Mouse (Mus musculus) liver, embryonic 13.5 days (tissue): ENCODE measurements at regions not wholly inside any gene's neighbourhood (a gene's known extent, or its start where the extent isn't known, plus 50 kb on each side); places are given as distances from the start of the nearest gene placed in this dataset.

Experiments used
- ATAC-seq: fragments of 200-750 bp; cut with Nextera tagmentation; 2 replicates; pipeline ENCODE4 v1.8.0; 2017; ENCODE audit warnings: low read depth, mild to moderate bottlenecking, moderate number of reproducible peaks, moderate library complexity
- DNase-seq: peaks from one replicate; pipeline ENCODE4 v3.0.0; 2022
- H3K27ac ChIP-seq: fragments of 300-500 bp; sonication (generic); 2 replicates; pipeline ENCODE4 v1.5.1; 2015; ENCODE audit warnings: moderate library complexity, mild to moderate bottlenecking, inconsistent platforms
- H3K27me3 ChIP-seq: fragments of 300-500 bp; sonication (generic); 2 replicates; pipeline ENCODE4 v1.6.1; 2015; ENCODE audit warnings: mild to moderate bottlenecking, inconsistent platforms
- H3K36me3 ChIP-seq: fragments of 300-500 bp; sonication (generic); 2 replicates; pipeline ENCODE4 v1.6.1; 2015; ENCODE audit warnings: mild to moderate bottlenecking, inconsistent platforms
- H3K4me1 ChIP-seq: fragments of 300-500 bp; sonication (generic); replicated peaks from 2 replicates; pipeline ENCODE4 v1.6.1; 2015; ENCODE audit warnings: inconsistent platforms
- H3K4me2 ChIP-seq: fragments of 300-500 bp; sonication (generic); 2 replicates; pipeline ENCODE4 v1.6.1; 2015; ENCODE audit warnings: inconsistent platforms, mild to moderate bottlenecking, moderate library complexity
- H3K4me3 ChIP-seq: fragments of 300-500 bp; sonication (generic); replicated peaks from 2 replicates; pipeline ENCODE4 v1.5.1; 2015; ENCODE audit warnings: mild to moderate bottlenecking, inconsistent platforms
- H3K9ac ChIP-seq: fragments of 300-500 bp; sonication (generic); 2 replicates; pipeline ENCODE4 v1.6.1; 2015; ENCODE audit warnings: mild to moderate bottlenecking, inconsistent platforms
- H3K9me3 ChIP-seq: fragments of 300-500 bp; sonication (generic); replicated peaks from 2 replicates; pipeline ENCODE4 v1.6.1; 2016; ENCODE audit warnings: inconsistent platforms
- WGBS: fragments of 180-500 bp; shearing (Covaris S2); methylation state at CpG from one replicate; pipeline ENCODE4 v1.1.7; 2015; ENCODE audit not compliant: insufficient replicate concordance; 5-methylcytosine and 5-hydroxymethylcytosine counted together

GRCm38 (mm10) chr6:111913771-111914405 lies 359.7 kb upstream of the Lmcd1 start:
- Histone ChIP-seq H3K27me3 (no peaks in the 10 kb centered on the region), H3K4me1 (no peaks in the 10 kb centered on the region), H3K9me3 (no peaks in the 10 kb centered on the region), H3K4me3 (no peak overlapping the region), H3K4me2 (no peak overlapping the region), H3K36me3 (no peaks in the 10 kb centered on the region), H3K27ac (no peak overlapping the region), H3K9ac (no peak overlapping the region)
- no peak for DNase-seq
- 69% methylated on average over 11 of the region's 11 CpGs for WGBS
- ATAC-seq, result no peak

DNA sequence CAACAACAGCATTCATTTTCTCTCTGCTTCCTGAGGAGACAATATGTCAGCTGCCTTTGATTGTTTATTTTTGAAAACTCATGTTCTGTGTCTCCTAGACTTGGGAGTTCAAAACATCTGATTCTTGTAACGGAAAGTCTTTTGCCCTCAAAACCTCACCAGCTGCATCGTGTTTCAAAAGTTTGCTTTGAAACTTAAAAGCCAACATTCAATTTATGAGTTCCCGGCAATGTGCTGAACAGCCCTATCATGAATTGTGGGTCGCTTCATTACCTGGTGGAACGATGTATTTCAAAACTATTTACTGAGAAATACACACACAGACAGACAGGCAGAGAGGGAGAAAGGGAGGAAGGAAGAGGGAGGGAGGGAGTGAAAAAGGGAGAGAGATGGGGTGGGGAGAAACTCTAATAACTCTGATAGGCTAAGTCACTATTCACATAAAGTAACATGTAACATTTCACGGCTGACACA lies 356.3 kb upstream of the Lmcd1 start:
- Histone ChIP-seq H3K9me3 (no peaks in the 10 kb centered on the region), H3K4me2 (no peak overlapping the region), H3K4me1 (no peaks in the 10 kb centered on the region), H3K36me3 (no peaks in the 10 kb centered on the region), H3K4me3 (no peak overlapping the region), H3K27ac (no peak overlapping the region), H3K27me3 (no peaks in the 10 kb centered on the region), H3K9ac (no peak overlapping the region)
- ATAC-seq, result no peak
- DNase-seq, result no peak
- 63% methylated on average over 6 of the region's 6 CpGs for WGBS

- Histone ChIP-seq H3K4me3 (no peak overlapping the region), H3K36me3 (no peaks in the 10 kb centered on the region), H3K27me3 (no peaks in the 10 kb centered on the region), H3K4me1 (no peaks in the 10 kb centered on the region), H3K9me3 (no peaks in the 10 kb centered on the region), H3K9ac (no peak overlapping the region), H3K27ac (no peak overlapping the region), H3K4me2 (no peak overlapping the region)
- ATAC-seq, result no peak
- WGBS, result 67% methylated on average over 3 of the region's 3 CpGs
- no peak for DNase-seq
Observed at GRCm38 (mm10) chr6:111917868-111918597, 355.5 kb upstream of the Lmcd1 start.

DNA sequence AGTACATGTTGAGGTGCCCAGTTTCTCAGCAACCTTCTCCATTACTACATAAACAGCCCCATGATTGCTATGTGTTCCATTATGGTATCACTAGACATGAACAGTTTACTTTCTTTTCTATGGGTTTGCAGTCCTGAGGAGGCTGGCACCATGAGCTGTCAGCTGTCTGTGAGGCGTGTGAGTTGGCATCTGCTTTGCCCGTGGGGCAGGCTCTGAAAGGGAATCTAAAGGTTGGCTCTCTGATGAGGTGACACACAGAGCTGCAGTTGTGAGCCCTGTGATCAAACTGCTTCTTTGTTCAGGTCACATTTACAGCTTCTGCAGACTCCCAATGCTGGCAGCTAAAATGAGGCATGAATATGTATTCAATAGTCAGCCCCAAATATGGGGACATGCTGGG lies 341.0 kb upstream of the Lmcd1 start:
- 0 out of 2 replicates have a peak, but pooled peaks cover 5% of the 10 kb centered on the region for H3K9me3 ChIP-seq
- no peak overlapping the region for H3K4me2 ChIP-seq
- no peaks in the 10 kb centered on the region for H3K4me1 ChIP-seq
- 52% methylated on average over 2 of the region's 2 CpGs for WGBS
- no peak overlapping the region for H3K9ac ChIP-seq
- H3K4me3 ChIP-seq, result no peak overlapping the region
- H3K36me3 ChIP-seq, result no peaks in the 10 kb centered on the region
- H3K27me3 ChIP-seq, result no peaks in the 10 kb centered on the region
- ATAC-seq (no peak), DNase-seq (no peak)
- H3K27ac ChIP-seq, result no peak overlapping the region

- 62% methylated on average over 1 of the region's 1 CpGs for WGBS
- no peak overlapping the region for H3K4me2 ChIP-seq
- no peaks in the 10 kb centered on the region for H3K9me3 ChIP-seq
- no peak overlapping the region for H3K4me3 ChIP-seq
- DNase-seq (no peak), ATAC-seq (no peak)
- H3K27me3 ChIP-seq, result no peaks in the 10 kb centered on the region
- no peak overlapping the region for H3K27ac ChIP-seq
- no peaks in the 10 kb centered on the region for H3K36me3 ChIP-seq
- H3K4me1 ChIP-seq, result no peaks in the 10 kb centered on the region
- no peak overlapping the region for H3K9ac ChIP-seq
Observed at GRCm38 (mm10) chr6:111954401-111954800, 319.2 kb upstream of the Lmcd1 start.

DNA sequence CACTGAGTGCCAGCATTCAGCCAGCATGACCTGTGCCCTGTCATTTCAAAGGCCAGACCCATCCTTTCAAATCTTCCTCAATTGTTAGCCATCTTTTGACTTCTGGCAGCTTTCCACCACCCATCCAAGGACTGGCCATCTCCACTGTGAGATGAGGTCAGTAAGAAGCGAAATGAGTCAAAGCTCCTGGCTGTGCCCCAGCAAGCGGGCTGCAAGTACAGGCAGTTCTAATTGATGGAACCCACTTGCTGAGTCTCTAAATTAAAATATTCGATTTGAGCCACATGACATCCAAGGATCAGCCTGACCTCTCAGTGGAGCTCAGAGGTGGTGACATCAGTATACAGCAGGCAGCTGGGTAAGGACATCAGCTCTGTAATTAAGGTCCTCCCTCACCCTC lies 307.8 kb upstream of the Lmcd1 start:
- no peak for DNase-seq
- no peaks in the 10 kb centered on the region for H3K36me3 ChIP-seq
- H3K4me3 ChIP-seq, result no peak overlapping the region
- H3K27me3 ChIP-seq, result no peaks in the 10 kb centered on the region
- WGBS, result 57% methylated on average over 3 of the region's 3 CpGs
- no peak overlapping the region for H3K4me2 ChIP-seq
- ATAC-seq, result no peak
- no peaks in the 10 kb centered on the region for H3K9me3 ChIP-seq
- H3K4me1 ChIP-seq, result no peaks in the 10 kb centered on the region
- no peak overlapping the region for H3K9ac ChIP-seq
- H3K27ac ChIP-seq, result no peak overlapping the region

DNA sequence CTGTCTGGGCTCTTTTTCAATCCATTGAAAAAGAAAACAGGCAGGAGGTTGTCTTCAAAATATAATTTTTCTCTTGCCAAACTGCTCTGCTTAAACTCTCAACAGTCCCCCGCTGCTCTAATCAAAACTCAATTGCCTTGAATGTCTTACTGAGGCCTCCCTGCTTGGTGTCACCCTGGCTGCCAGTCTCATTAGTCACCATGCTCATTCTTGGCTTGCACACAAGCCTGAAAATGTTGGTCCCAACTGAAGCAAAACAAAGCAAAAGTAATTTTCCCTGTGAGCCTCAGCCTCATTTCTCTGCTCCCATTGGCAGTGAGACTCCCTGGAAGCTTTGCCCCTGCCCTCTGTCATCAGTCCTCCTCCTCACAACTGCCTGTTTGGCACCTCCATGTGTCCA lies 288.1 kb upstream of the Lmcd1 start:
- no peak for DNase-seq
- H3K9ac ChIP-seq, result no peak overlapping the region
- H3K4me2 ChIP-seq, result no peak overlapping the region
- no peaks in the 10 kb centered on the region for H3K27me3 ChIP-seq
- 44% methylated on average over 1 of the region's 1 CpGs for WGBS
- H3K4me3 ChIP-seq, result no peak overlapping the region
- H3K36me3 ChIP-seq, result no peaks in the 10 kb centered on the region
- H3K4me1 ChIP-seq, result no peaks in the 10 kb centered on the region
- H3K9me3 ChIP-seq, result no peaks in the 10 kb centered on the region
- no peak for ATAC-seq
- no peak overlapping the region for H3K27ac ChIP-seq

- Histone ChIP-seq H3K4me2 (no peak overlapping the region), H3K27me3 (no peaks in the 10 kb centered on the region), H3K36me3 (no peaks in the 10 kb centered on the region), H3K4me3 (no peak overlapping the region), H3K9ac (no peak overlapping the region), H3K4me1 (no peaks in the 10 kb centered on the region), H3K9me3 (no peaks in the 10 kb centered on the region), H3K27ac (no peak overlapping the region)
- ATAC-seq, result no peak
- no peak for DNase-seq
- 61% methylated on average over 3 of the region's 3 CpGs for WGBS
Observed at GRCm38 (mm10) chr6:111995823-111996222, 277.7 kb upstream of the Lmcd1 start.

DNA sequence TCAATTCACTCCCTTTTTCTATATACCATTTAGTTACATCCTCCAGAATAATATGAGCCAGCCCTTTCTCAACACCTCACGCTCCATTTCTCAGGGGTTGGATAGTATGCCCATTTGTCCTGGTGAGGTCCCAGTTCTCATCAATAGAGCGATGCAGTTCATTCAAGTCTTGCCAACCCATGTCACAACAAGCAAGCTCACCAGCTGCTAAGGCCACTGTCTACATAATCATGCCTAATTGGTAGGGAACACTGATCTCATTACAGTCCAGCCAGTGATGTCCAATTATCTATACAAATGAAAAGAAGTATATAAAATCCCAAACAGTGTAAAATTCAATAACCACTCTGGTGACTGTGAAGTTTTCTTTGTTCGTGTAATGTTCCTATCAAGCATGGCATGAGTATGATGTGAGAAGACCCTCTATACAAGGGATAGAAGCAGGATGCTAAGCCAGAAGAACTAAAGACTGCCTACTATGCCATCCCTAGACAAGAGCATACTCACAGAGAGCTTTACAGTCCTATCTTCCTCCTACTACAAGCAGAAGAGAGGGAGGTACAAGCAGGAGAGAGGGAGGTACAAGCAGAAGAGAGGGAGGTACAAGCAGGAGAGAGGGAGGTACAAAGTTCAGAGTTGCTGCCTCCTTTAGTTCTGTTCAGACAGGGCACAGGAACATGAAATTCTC lies 269.6 kb upstream of the Lmcd1 start:
- no peak overlapping the region for H3K4me2 ChIP-seq
- ATAC-seq, result no peak
- 54% methylated on average over 3 of the region's 3 CpGs for WGBS
- DNase-seq, result no peak
- peaks cover 4% of the 10 kb centered on the region; the same call in 1 of the 2 replicates for H3K9me3 ChIP-seq
- no peaks in the 10 kb centered on the region for H3K36me3 ChIP-seq
- H3K27me3 ChIP-seq, result no peaks in the 10 kb centered on the region
- H3K9ac ChIP-seq, result no peak overlapping the region
- H3K4me3 ChIP-seq, result no peak overlapping the region
- H3K4me1 ChIP-seq, result no peaks in the 10 kb centered on the region
- no peak overlapping the region for H3K27ac ChIP-seq

DNA sequence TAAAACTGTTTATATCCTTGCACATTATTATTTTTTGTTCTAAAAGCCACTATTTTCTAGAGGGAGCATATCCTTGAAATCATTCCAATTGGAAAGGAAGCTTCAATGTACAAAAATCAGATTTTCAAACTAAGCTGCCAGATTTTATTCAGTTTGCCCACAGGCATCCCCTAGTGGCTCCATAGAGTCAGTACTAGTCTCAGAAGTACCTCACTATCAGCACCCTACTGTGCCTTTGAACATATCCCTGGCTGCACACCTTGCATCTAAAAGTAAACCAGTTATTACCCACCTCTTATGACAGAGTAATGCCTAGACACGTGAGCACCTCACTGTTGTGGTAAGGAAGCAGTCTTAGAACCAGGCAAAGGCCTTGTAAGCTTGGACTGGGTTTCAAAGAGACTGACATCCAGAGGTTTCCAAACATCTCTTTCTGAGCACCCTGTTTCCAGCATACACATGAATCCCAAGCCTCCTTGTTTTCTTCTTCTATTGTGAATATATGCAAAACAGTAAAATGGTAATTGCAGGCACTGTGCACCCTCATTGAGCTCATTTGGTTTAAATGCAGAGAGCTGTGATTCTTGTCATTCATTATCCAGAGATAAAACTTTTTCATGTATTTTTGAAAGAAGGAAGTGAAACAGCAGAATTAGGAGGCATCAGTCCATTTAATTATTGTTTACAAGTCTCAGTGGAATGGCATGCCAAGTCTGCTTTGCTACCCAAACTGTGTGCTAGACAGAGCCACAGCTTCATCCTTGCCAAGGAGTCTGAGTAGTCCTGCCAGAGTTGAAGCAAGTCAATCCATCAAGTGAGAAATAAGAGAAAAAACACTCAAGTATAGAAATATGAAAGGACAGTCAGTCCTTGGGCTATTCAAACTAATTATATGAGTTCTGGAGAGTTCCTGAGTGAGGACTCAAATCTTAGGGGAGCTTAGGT lies 247.0 kb upstream of the Lmcd1 start:
- 35% methylated on average over 1 of the region's 1 CpGs for WGBS
- no peak overlapping the region for H3K27ac ChIP-seq
- ATAC-seq, result no peak
- no peak overlapping the region for H3K9ac ChIP-seq
- no peak overlapping the region for H3K4me3 ChIP-seq
- H3K27me3 ChIP-seq, result no peaks in the 10 kb centered on the region
- DNase-seq, result no peak
- no peaks in the 10 kb centered on the region for H3K36me3 ChIP-seq
- H3K4me1 ChIP-seq, result no peaks in the 10 kb centered on the region
- H3K9me3 ChIP-seq, result no peaks in the 10 kb centered on the region
- H3K4me2 ChIP-seq, result no peak overlapping the region
